Mouse (Mus musculus) heart, embryonic 12.5 days (tissue): ENCODE measurements around the gene Tspo. TPM values are rescaled to one million over a fixed set of nuclear protein-coding genes. Genes with fewer than 3 reads are reported as not detected.
A peak's percentile ranks its signal among the peaks of the same experiment; 100 is the strongest.

Source experiments
- ATAC-seq: fragments of 200-750 bp; cut with Nextera tagmentation; 2 replicates; pipeline ENCODE4 v1.8.0; 2017; ENCODE audit warnings: moderate TSS enrichment, moderate library complexity; ENCODE audit not compliant: insufficient number of reproducible peaks, low FRiP score
- H3K27ac ChIP-seq: fragments of 300-500 bp; sonication (generic); 2 replicates; pipeline ENCODE4 v1.5.1; 2016; ENCODE audit warnings: mild to moderate bottlenecking, moderate library complexity; ENCODE audit not compliant: poor library complexity, severe bottlenecking
- H3K27me3 ChIP-seq: fragments of 300-500 bp; sonication (generic); replicated peaks from 2 replicates; pipeline ENCODE4 v1.6.1; 2016; ENCODE audit warnings: mild to moderate bottlenecking, moderate library complexity
- H3K36me3 ChIP-seq: fragments of 300-500 bp; sonication (generic); 2 replicates; pipeline ENCODE4 v1.6.1; 2016; ENCODE audit warnings: mild to moderate bottlenecking, moderate library complexity
- H3K4me1 ChIP-seq: fragments of 300-500 bp; sonication (generic); replicated peaks from 2 replicates; pipeline ENCODE4 v1.6.1; 2016; ENCODE audit warnings: mild to moderate bottlenecking
- H3K4me2 ChIP-seq: fragments of 300-500 bp; sonication (generic); 2 replicates; pipeline ENCODE4 v1.6.1; 2016; ENCODE audit warnings: mild to moderate bottlenecking, moderate library complexity
- H3K4me3 ChIP-seq: fragments of 300-500 bp; sonication (generic); 2 replicates; pipeline ENCODE4 v1.5.1; 2016; ENCODE audit warnings: mild to moderate bottlenecking
- H3K9ac ChIP-seq: fragments of 300-500 bp; sonication (generic); 2 replicates; pipeline ENCODE4 v1.6.1; 2016; ENCODE audit warnings: mild to moderate bottlenecking, moderate library complexity
- H3K9me3 ChIP-seq: fragments of 300-500 bp; sonication (generic); replicated peaks from 2 replicates; pipeline ENCODE4 v1.6.1; 2016; ENCODE audit warnings: mild to moderate bottlenecking, moderate library complexity
- WGBS: fragments of 180-500 bp; shearing (Covaris S2); methylation state at CpG from one replicate; pipeline ENCODE4 v1.1.7; 2016; 5-methylcytosine and 5-hydroxymethylcytosine counted together
- polyA plus RNA-seq: library from polyadenylated mRNA; unstranded; fragments of >200 nt; fragmentation: Nextera tagmentation; extraction: Ambion mirVana; gene quantifications from 2 replicates; pipeline ENCODE4 v1.2.1, GENCODE M21; 2016

Tspo gene
- polyA plus RNA-seq: 119 and 125 TPM in 2 replicates

- Histone ChIP-seq H3K36me3 (no peaks in the 10 kb centered on the region), H3K4me2 (peak within 1 kb of the TSS; percentile 99), H3K27ac (peak within 1 kb of the TSS; percentile 71), H3K9me3 (no peaks in the 10 kb centered on the region), H3K4me1 (peaks cover 28% of the 10 kb centered on the region), H3K4me3 (peak within 1 kb of the TSS; percentile 67), H3K9ac (peak within 1 kb of the TSS; percentile 89), H3K27me3 (no peaks in the 10 kb centered on the region)
- ATAC-seq: peak; percentile 83
- WGBS: under 1% methylated on average over 28 of the region's 28 CpGs
Measured at GRCm38 (mm10) chr15:83563327-83563856, at the start of gene Tspo, which contains the start of gene Mcat. Gene Tspo, plus strand, starts transcription at chr15:83563592. Gene Mcat, minus strand, starts transcription at chr15:83563787.

GRCm38 (mm10) chr15:83515018-83515417, 48.4 kb upstream of the Tspo start:
- H3K36me3 ChIP-seq: no peaks in the 10 kb centered on the region
- H3K4me1 ChIP-seq: peaks cover 23% of the 10 kb centered on the region
- H3K4me3 ChIP-seq: no peak overlapping the region
- ATAC-seq: no peak
- 64% methylated on average over 5 of the region's 5 CpGs for WGBS
- H3K4me2 ChIP-seq: no peak overlapping the region
- H3K9ac ChIP-seq: no peak overlapping the region
- no peak overlapping the region for H3K27ac ChIP-seq
- no peaks in the 10 kb centered on the region for H3K27me3 ChIP-seq
- no peaks in the 10 kb centered on the region; the same call in 1 of the 2 replicates for H3K9me3 ChIP-seq

GRCm38 (mm10) chr15:83518215-83519048, 45.0 kb upstream of the Tspo start:
- WGBS: 34% methylated on average over 20 of the region's 20 CpGs
- H3K9ac ChIP-seq: peak overlapping the region; percentile 56
- H3K4me3 ChIP-seq: no peak overlapping the region
- H3K9me3 ChIP-seq: no peaks in the 10 kb centered on the region; the same call in 1 of the 2 replicates
- peaks cover 35% of the 10 kb centered on the region for H3K4me1 ChIP-seq
- no peaks in the 10 kb centered on the region for H3K27me3 ChIP-seq
- H3K36me3 ChIP-seq: no peaks in the 10 kb centered on the region
- H3K4me2 ChIP-seq: peak overlapping the region; percentile 51
- no peak for ATAC-seq
- H3K27ac ChIP-seq: no peak overlapping the region

- no peak overlapping the region for H3K9ac ChIP-seq
- WGBS: 80% methylated on average over 6 of the region's 6 CpGs
- H3K4me1 ChIP-seq: peaks cover 60% of the 10 kb centered on the region
Measured at GRCm38 (mm10) chr15:83520861-83521382, 42.5 kb upstream of the Tspo start.

GRCm38 (mm10) chr15:83523196-83523595, 40.2 kb upstream of the Tspo start:
- Histone ChIP-seq H3K9me3 (no peaks in the 10 kb centered on the region), H3K9ac (peak overlapping the region; percentile 17; the same call in 1 of the 2 replicates), H3K4me2 (peak overlapping the region; percentile 95), H3K27me3 (no peaks in the 10 kb centered on the region), H3K4me1 (peaks cover 69% of the 10 kb centered on the region), H3K36me3 (no peaks in the 10 kb centered on the region), H3K4me3 (no peak overlapping the region; the same call in 1 of the 2 replicates), H3K27ac (peak overlapping the region; percentile 97)
- peak; percentile 69 for ATAC-seq
- WGBS: 10% methylated on average over 7 of the region's 7 CpGs

More at GRCm38 (mm10) chr15:83520861-83521382, 42.5 kb upstream of the Tspo start:
- Histone ChIP-seq H3K27ac (no peak overlapping the region), H3K36me3 (no peaks in the 10 kb centered on the region), H3K9me3 (no peaks in the 10 kb centered on the region; the same call in 1 of the 2 replicates), H3K27me3 (no peaks in the 10 kb centered on the region), H3K4me3 (no peak overlapping the region), H3K4me2 (no peak overlapping the region)
- ATAC-seq: no peak

- peak overlapping the region; percentile 17 for H3K4me3 ChIP-seq
- H3K9me3 ChIP-seq: no peaks in the 10 kb centered on the region
- peak overlapping the region; percentile 97 for H3K27ac ChIP-seq
- H3K4me2 ChIP-seq: peak overlapping the region; percentile 95
- 19% methylated on average over 14 of the region's 14 CpGs for WGBS
- peak overlapping the region; percentile 57 for H3K9ac ChIP-seq
- H3K36me3 ChIP-seq: no peaks in the 10 kb centered on the region
- H3K27me3 ChIP-seq: no peaks in the 10 kb centered on the region
- H3K4me1 ChIP-seq: peaks cover 69% of the 10 kb centered on the region
- ATAC-seq: peak; percentile 86
Measured at GRCm38 (mm10) chr15:83523638-83524332, 39.6 kb upstream of the Tspo start.

GRCm38 (mm10) chr15:83524333-83524729, 39.1 kb upstream of the Tspo start:
- 64% methylated on average over 3 of the region's 3 CpGs for WGBS

GRCm38 (mm10) chr15:83526424-83527091, 36.8 kb upstream of the Tspo start, which contains the start of gene Bik:
Gene Bik, plus strand, starts transcription at chr15:83526862.
- ATAC-seq: peak; percentile 72
- H3K36me3 ChIP-seq: peaks cover 9% of the 10 kb centered on the region
- H3K27me3 ChIP-seq: no peaks in the 10 kb centered on the region
- H3K9ac ChIP-seq: peak within 1 kb of the TSS; percentile 88
- WGBS: under 1% methylated on average over 44 of the region's 45 CpGs
- peak within 1 kb of the TSS; percentile 95 for H3K4me2 ChIP-seq
- peaks cover 82% of the 10 kb centered on the region for H3K4me1 ChIP-seq
- no peaks in the 10 kb centered on the region for H3K9me3 ChIP-seq
- peak within 1 kb of the TSS; percentile 81 for H3K4me3 ChIP-seq
- peak within 1 kb of the TSS; percentile 97; the same call in 1 of the 2 replicates for H3K27ac ChIP-seq

More at GRCm38 (mm10) chr15:83524333-83524729, 39.1 kb upstream of the Tspo start:
- no peaks in the 10 kb centered on the region for H3K36me3 ChIP-seq
- no peak for ATAC-seq
- H3K9ac ChIP-seq: peak overlapping the region; percentile 57
- peak overlapping the region; percentile 95 for H3K4me2 ChIP-seq
- H3K27me3 ChIP-seq: no peaks in the 10 kb centered on the region
- H3K27ac ChIP-seq: peak overlapping the region; percentile 97
- H3K4me1 ChIP-seq: peaks cover 71% of the 10 kb centered on the region
- peak overlapping the region; percentile 17; the same call in 1 of the 2 replicates for H3K4me3 ChIP-seq
- no peaks in the 10 kb centered on the region for H3K9me3 ChIP-seq

GRCm38 (mm10) chr15:83527092-83527437, 36.3 kb upstream of the Tspo start:
- 0 out of 2 replicates have a peak overlapping the region, but pooled peaks have one; percentile 61 for H3K27ac ChIP-seq
- H3K4me1 ChIP-seq: peaks cover 77% of the 10 kb centered on the region
- no peaks in the 10 kb centered on the region for H3K27me3 ChIP-seq
- no peak for ATAC-seq
- H3K4me3 ChIP-seq: peak overlapping the region; percentile 81
- H3K4me2 ChIP-seq: peak overlapping the region; percentile 95
- peak overlapping the region; percentile 88 for H3K9ac ChIP-seq
- H3K36me3 ChIP-seq: peaks cover 13% of the 10 kb centered on the region
- no peaks in the 10 kb centered on the region for H3K9me3 ChIP-seq
- 2% methylated on average over 26 of the region's 26 CpGs for WGBS

GRCm38 (mm10) chr15:83527747-83528146, 35.6 kb upstream of the Tspo start:
- Histone ChIP-seq H3K27ac (no peak overlapping the region), H3K4me1 (peaks cover 73% of the 10 kb centered on the region)
- 56% methylated on average over 2 of the region's 2 CpGs for WGBS

More at GRCm38 (mm10) chr15:83527747-83528146, 35.6 kb upstream of the Tspo start:
- H3K27me3 ChIP-seq: no peaks in the 10 kb centered on the region
- H3K4me2 ChIP-seq: peak overlapping the region; percentile 95
- no peak for ATAC-seq
- H3K4me3 ChIP-seq: peak overlapping the region; percentile 81
- peaks cover 16% of the 10 kb centered on the region for H3K36me3 ChIP-seq
- no peaks in the 10 kb centered on the region for H3K9me3 ChIP-seq
- peak overlapping the region; percentile 88 for H3K9ac ChIP-seq
